Mouse (Mus musculus): ENCODE data around the gene Ntn5. TPM values are rescaled to one million over a fixed set of nuclear protein-coding genes. Genes with fewer than 3 reads are reported as not detected.

The Ntn5 gene
- total and polyA plus RNA-seq, 3 experiments = 0.08 to 0.57 TPM; not detected in 1

- TF ChIP-seq ZMIZ1 (IDR thresholded peaks at IDR 0.05; ENCODE audit: low read depth, low read length) (no peak), ZKSCAN1 (IDR thresholded peaks at IDR 0.05; ENCODE audit: borderline replicate concordance, low read depth, low read length) (no peak), PAX5 (IDR thresholded peaks at IDR 0.05; ENCODE audit: low read length) (no peak), GABPA (IDR thresholded peaks at IDR 0.05; ENCODE audit: insufficient replicate concordance, low read depth, low read length) (no peak), KAT2A (IDR thresholded peaks at IDR 0.05; ENCODE audit: insufficient replicate concordance, low read length) (no peak), IRF4 (IDR thresholded peaks at IDR 0.05; ENCODE audit: low read depth, low read length) (no peak), ELF1 (IDR thresholded peaks at IDR 0.05; ENCODE audit: low read depth, low read length) (no peak), BHLHE40 (IDR thresholded peaks at IDR 0.05; ENCODE audit: low read depth, low read length) (no peak), NRF1 (IDR thresholded peaks at IDR 0.05; ENCODE audit: low read depth, low read length) (no peak), UBTF (IDR thresholded peaks at IDR 0.05; ENCODE audit: low read depth, low read length) (no peak), MAZ (IDR thresholded peaks at IDR 0.05; ENCODE audit: low read depth, low read length) (no peak; the same call in 1 of the 2 replicates), JUND (conservative IDR thresholded peaks at IDR 0.05; ENCODE audit: low read depth, low read length) (no peak), POLR2A (IDR thresholded peaks at IDR 0.05; ENCODE audit: low read depth, low read length) (no peak), ZNF384 (IDR thresholded peaks at IDR 0.05; ENCODE audit: low read depth, low read length) (no peak)
- in situ Hi-C loops (cut with MboI; ENCODE audit: low pct_ligation_motif_present, low pct_unique_long_range_greater_than_20kb, low sequenced_read_pairs) = no loop called here
- peak overlapping the region; percentile 77 to 100 (median 92) for H3K4me3 ChIP-seq (replicated peaks in 1 of 3; ENCODE audit: low read depth in 2 of 3, low read length in 2 of 3, poor library complexity in 1 of 3)
- DNase-seq (ENCODE audit: extremely low read depth) = no peak
- H3K79me2 ChIP-seq (replicated peaks; ENCODE audit: control insufficient read depth, extremely low read depth, insufficient read depth, poor library complexity, severe bottlenecking) = peaks cover 47% of the 10 kb centered on the region
- peak overlapping the region; percentile 91 for H3K9ac ChIP-seq (ENCODE audit: insufficient read depth, low read depth)
- dilution Hi-C loops (cut with MboI; ENCODE audit: extremely low pct_ligation_motif_present, extremely low pct_unique_long_range_greater_than_20kb, low sequenced_read_pairs) = no loop called here
- H3K27me3 ChIP-seq (replicated peaks) = no peaks in the 10 kb centered on the region
- peak overlapping the region; percentile 55 for H3K27ac ChIP-seq (ENCODE audit: insufficient read depth, low read depth)
- H3K36me3 ChIP-seq (replicated peaks in 1 of 2; ENCODE audit: control insufficient read depth in 1 of 2, insufficient read depth in 1 of 2, low read length in 1 of 2) = peaks cover 46 to 64% of the 10 kb centered on the region in 2 experiments
- no peaks in the 10 kb centered on the region for H3K9me3 ChIP-seq (replicated peaks; ENCODE audit: low read length)
- peak overlapping the region; percentile 89 for H3K4me2 ChIP-seq (ENCODE audit: insufficient read depth, low read depth, poor library complexity, severe bottlenecking)
- H3K4me1 ChIP-seq (ENCODE audit: control insufficient read depth in 1 of 2, insufficient read depth in 2 of 2) = peaks cover 7 to 44% of the 10 kb centered on the region in 2 experiments; a peak in 3 of 4 replicates
Observed at GRCm38 (mm10) chr7:45716952-45717917, 33.4 kb downstream of the Ntn5 start.

GRCm38 (mm10) chr7:45717918-45718297, 34.1 kb downstream of the Ntn5 start, which contains the start of gene Sphk2:
Gene Sphk2 (minus strand): TSS chr7:45718002.
- peak; percentile 99 for DNase-seq (ENCODE audit: extremely low read depth)
- Histone ChIP-seq H3K27ac (ENCODE audit: insufficient read depth, low read depth) (peak within 1 kb of the TSS; percentile 79), H3K4me3 (replicated peaks in 1 of 3; ENCODE audit: low read depth in 2 of 3, low read length in 2 of 3, poor library complexity in 1 of 3) (peak within 1 kb of the TSS; percentile 95 to 100 (median 97)), H3K4me2 (ENCODE audit: insufficient read depth, low read depth, poor library complexity, severe bottlenecking) (peak within 1 kb of the TSS; percentile 89), H3K4me1 (ENCODE audit: control insufficient read depth in 1 of 2, insufficient read depth in 2 of 2) (peaks cover 7 to 44% of the 10 kb centered on the region in 2 experiments; a peak in 3 of 4 replicates), H3K9me3 (replicated peaks; ENCODE audit: low read length) (no peaks in the 10 kb centered on the region), H3K79me2 (replicated peaks; ENCODE audit: control insufficient read depth, extremely low read depth, insufficient read depth, poor library complexity, severe bottlenecking) (peaks cover 47% of the 10 kb centered on the region), H3K9ac (ENCODE audit: insufficient read depth, low read depth) (peak within 1 kb of the TSS; percentile 98), H3K27me3 (replicated peaks) (no peaks in the 10 kb centered on the region), H3K36me3 (replicated peaks in 1 of 2; ENCODE audit: control insufficient read depth in 1 of 2, insufficient read depth in 1 of 2, low read length in 1 of 2) (peaks cover 46 to 64% of the 10 kb centered on the region in 2 experiments)
- dilution Hi-C loops (cut with MboI; ENCODE audit: extremely low pct_ligation_motif_present, extremely low pct_unique_long_range_greater_than_20kb, low sequenced_read_pairs) (no loop called here), in situ Hi-C loops (cut with MboI; ENCODE audit: low pct_ligation_motif_present, low pct_unique_long_range_greater_than_20kb, low sequenced_read_pairs) (no loop called here)
- TF ChIP-seq NELFE (IDR thresholded peaks at IDR 0.05; ENCODE audit: low read depth, low read length) = peak; percentile 99
- peak; percentile 80 for TF ChIP-seq IRF4 (IDR thresholded peaks at IDR 0.05; ENCODE audit: low read depth, low read length)
- no peak for TF ChIP-seq ZNF384 (IDR thresholded peaks at IDR 0.05; ENCODE audit: low read depth, low read length)
- TF ChIP-seq MAX (IDR thresholded peaks at IDR 0.05; ENCODE audit: low read length) = peak; percentile 93
- TF ChIP-seq POLR2A (IDR thresholded peaks at IDR 0.05; ENCODE audit: low read depth, low read length) = peak; percentile 98
- peak; percentile 98 for TF ChIP-seq HCFC1 (IDR thresholded peaks at IDR 0.05; ENCODE audit: low read depth, low read length)
- TF ChIP-seq MEF2A (IDR thresholded peaks at IDR 0.05; ENCODE audit: borderline replicate concordance, low read depth, low read length) = peak; percentile 88
- TF ChIP-seq E2F4 (IDR thresholded peaks at IDR 0.05; ENCODE audit: insufficient replicate concordance, low read depth, low read length) = peak; percentile 73; the same call in 1 of the 2 replicates
- no peak; the same call in 1 of the 2 replicates for TF ChIP-seq MAZ (IDR thresholded peaks at IDR 0.05; ENCODE audit: low read depth, low read length)
- TF ChIP-seq MYC (IDR thresholded peaks at IDR 0.05; ENCODE audit: low read depth, low read length) = peak; percentile 94
- TF ChIP-seq JUND (conservative IDR thresholded peaks at IDR 0.05; ENCODE audit: low read depth, low read length) = no peak; the same call in 1 of the 2 replicates
- TF ChIP-seq TCF12 (IDR thresholded peaks at IDR 0.05; ENCODE audit: low read depth, low read length) = peak; percentile 98
- TF ChIP-seq KAT2A (IDR thresholded peaks at IDR 0.05; ENCODE audit: insufficient replicate concordance, low read length) = peak; percentile 97
- no peak for TF ChIP-seq MAFK (IDR thresholded peaks at IDR 0.05; ENCODE audit: insufficient replicate concordance, low read length)
- peak; percentile 99 for TF ChIP-seq SIN3A (IDR thresholded peaks at IDR 0.05; ENCODE audit: low read length)
- TF ChIP-seq BHLHE40 (IDR thresholded peaks at IDR 0.05; ENCODE audit: low read depth, low read length) = peak; percentile 25; the same call in 1 of the 2 replicates
- peak; percentile 96 for TF ChIP-seq ZMIZ1 (IDR thresholded peaks at IDR 0.05; ENCODE audit: low read depth, low read length)
- no peak for TF ChIP-seq EP300 (IDR thresholded peaks at IDR 0.05; ENCODE audit: low read length)
- peak; percentile 95 for TF ChIP-seq TBP (conservative IDR thresholded peaks at IDR 0.05; ENCODE audit: low read depth, low read length)
- TF ChIP-seq POLR2AphosphoS2 (IDR thresholded peaks at IDR 0.05; ENCODE audit: low read depth, low read length) = peak; percentile 96
- no peak for TF ChIP-seq CHD1 (IDR thresholded peaks at IDR 0.05; ENCODE audit: low read depth, low read length)
- peak; percentile 100 for TF ChIP-seq GABPA (IDR thresholded peaks at IDR 0.05; ENCODE audit: insufficient replicate concordance, low read depth, low read length)
- TF ChIP-seq ETS1 (conservative IDR thresholded peaks at IDR 0.05; ENCODE audit: low read depth, low read length) = peak; percentile 68

All from CH12.LX (cell line).